Mouse (Mus musculus): ENCODE results near the gene Ppargc1a. TPM values are rescaled to one million over a fixed set of nuclear protein-coding genes. Genes with fewer than 3 reads are reported as not detected.

Gene Ppargc1a
- polyA plus RNA-seq (2014; fragmentation: Illumina TruSeq; extraction: RNeasy Lipid Tissue Mini Kit (QIAGEN cat#74804); ENCODE audit: insufficient read depth, low read depth, low replicate concordance), result 0.95 TPM

DNA sequence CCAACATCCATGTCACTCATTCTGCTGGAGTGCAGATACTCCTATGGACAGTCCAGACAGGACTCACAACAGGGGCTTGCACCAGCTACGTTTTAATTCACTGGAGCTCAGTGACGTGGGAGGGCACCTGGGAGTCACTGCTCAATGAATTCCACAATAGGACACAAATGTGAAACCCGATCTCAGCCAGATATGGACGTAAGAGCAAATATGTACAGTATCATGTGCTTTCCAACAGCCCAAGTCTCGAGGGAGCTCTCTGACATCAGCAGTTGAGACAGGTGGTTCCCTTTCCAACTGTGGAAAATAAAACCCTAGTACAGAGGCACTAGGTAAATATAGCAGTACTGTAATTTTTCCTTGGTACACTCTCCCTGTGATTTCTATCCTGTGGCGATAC is at the start of gene Ppargc1a:
TSS of gene Ppargc1a (minus strand) at position 68 of the 400 bp plus-strand sequence.

